12 mouse cellular contexts compared by ENCODE assay signal in genomic region chr6:128467298-128467697, GRCm38 (mm10). TPM values are rescaled to one million over a fixed set of nuclear protein-coding genes. Genes with fewer than 3 reads are reported as not detected.
A peak's percentile ranks its signal among the peaks of the same experiment; 100 is the strongest.
DNase-seq lines count a peak whose midpoint lies in the region; ATAC-seq and TF ChIP-seq lines count a peak whose summit lies in the region.
"Had no signal": no experiment of that assay in that cellular context is flagged by ENCODE, and none has a peak within 500 bp of the region (broad histone marks: within the 10 kb centered on the region; RNA-seq: fewer than 3 reads in every experiment).

No protein-coding gene starts in this region.

- H3K27ac ChIP-seq in lung, postnatal 0 days (ENCODE audit: low read length): no peak overlapping the region
- no peak overlapping the region; the same call in 1 of the 2 replicates for H3K27ac ChIP-seq in ES-E14 (ENCODE audit: insufficient read depth, low read depth, low read length, poor library complexity, severe bottlenecking)
- H3K27ac ChIP-seq: embryonic facial prominence, embryonic 10.5 days; liver, embryonic 15.5 days had no signal

- H3K4me3 ChIP-seq in lung, postnatal 0 days (ENCODE audit: low read depth, low read length): no peak overlapping the region
- no peak overlapping the region for H3K4me3 ChIP-seq in lung, adult 2 months (replicated peaks; ENCODE audit: extremely low read depth, low read depth, low read length)
- H3K4me3 ChIP-seq in ES-E14 (ENCODE audit: insufficient read depth in 1 of 2, low read depth in 1 of 2, low read length in 2 of 2, poor library complexity in 1 of 2, severe bottlenecking in 1 of 2): no peak overlapping the region
- H3K4me3 ChIP-seq: embryonic facial prominence, embryonic 10.5 days; liver, embryonic 15.5 days had no signal

- H3K36me3 ChIP-seq in lung, postnatal 0 days (ENCODE audit: insufficient read depth, low read length): no peaks in the 10 kb centered on the region
- no peaks in the 10 kb centered on the region for H3K36me3 ChIP-seq in ES-E14 (ENCODE audit: control insufficient read depth, insufficient read depth, low read length, poor library complexity, severe bottlenecking)
- H3K36me3 ChIP-seq: embryonic facial prominence, embryonic 10.5 days; liver, embryonic 15.5 days had no signal

- 46% methylated on average over 2 of the region's 2 CpGs for WGBS in lung, postnatal 0 days
- WGBS in lung, adult 2 months: 43% methylated on average over 2 of the region's 2 CpGs

- TF ChIP-seq EP300 in lung, postnatal 0 days (IDR thresholded peaks at IDR 0.05): no peak

- H3K4me1 ChIP-seq in lung, postnatal 0 days (ENCODE audit: insufficient read depth, low read depth, low read length): no peaks in the 10 kb centered on the region
- H3K4me1 ChIP-seq in lung, adult 2 months (ENCODE audit: control insufficient read depth, insufficient read depth, low read length): no peaks in the 10 kb centered on the region
- H3K4me1 ChIP-seq in ES-E14 (ENCODE audit: control insufficient read depth in 2 of 2, insufficient read depth in 2 of 2, low read length in 2 of 2, poor library complexity in 1 of 2): peaks cover 13% of the 10 kb centered on the region in 2 experiments

- peak; percentile 39 for TF ChIP-seq CTCF in lung, postnatal 0 days (IDR thresholded peaks at IDR 0.05)
- no peak for TF ChIP-seq CTCF in lung, adult 2 months (IDR thresholded peaks at IDR 0.05; ENCODE audit: insufficient read depth, low read length)

- H3K27me3 ChIP-seq in lung, postnatal 0 days (replicated peaks; ENCODE audit: insufficient read depth, low read length): no peaks in the 10 kb centered on the region
- H3K27me3 ChIP-seq: liver, embryonic 15.5 days had no signal

- peak; percentile 28 for DNase-seq in embryo, embryonic 11 days
- DNase-seq in embryo, embryonic 9.5 days (ENCODE audit: extremely low spot score): no peak
- peak; percentile 8 for DNase-seq in lung, postnatal 0 days (ENCODE audit: low spot score)
- no peak for DNase-seq in lung, adult 2 months
- DNase-seq in ES-E14 (ENCODE audit: low read depth, low spot score): peak; percentile 76
- peak; percentile 44 for DNase-seq in c-Kit-positive CD71-positive TER-119-negative erythroid progenitor cells, embryonic 14.5 days (ENCODE audit: low read depth)
- DNase-seq in gastrocnemius, adult 18-20 months (ENCODE audit: low spot score): no peak
- DNase-seq in spleen, postnatal 14 days (ENCODE audit: low spot score in 2 of 2): no peak
- DNase-seq: heart, postnatal 14 days had no signal

- no peak overlapping the region for H3K9ac ChIP-seq in lung, postnatal 0 days (replicated peaks; ENCODE audit: low read depth)
- H3K9ac ChIP-seq in ES-E14 (ENCODE audit: insufficient read depth, low read depth, low read length, poor library complexity, severe bottlenecking): no peak overlapping the region
- H3K9ac ChIP-seq: liver, embryonic 15.5 days had no signal

- H3K4me2 ChIP-seq in lung, postnatal 0 days (replicated peaks; ENCODE audit: low read depth, low read length): no peak overlapping the region
- H3K4me2 ChIP-seq: liver, embryonic 15.5 days had no signal

- TF ChIP-seq POLR2A in lung, adult 2 months (IDR thresholded peaks at IDR 0.05; ENCODE audit: borderline replicate concordance, extremely low read depth, low read depth, low read length): no peak

- ATAC-seq in lung, postnatal 0 days: no peak

- in situ Hi-C loops in ES-E14 (cut with MboI; ENCODE audit: low sequenced_read_pairs in 2 of 2, unreplicated experiment in 2 of 2): no loop called here

- H3K9me3 ChIP-seq in lung, postnatal 0 days (ENCODE audit: low read length): no peaks in the 10 kb centered on the region
- H3K9me3 ChIP-seq in ES-E14 (ENCODE audit: control insufficient read depth, insufficient read depth, low read depth, low read length): no peaks in the 10 kb centered on the region
- H3K9me3 ChIP-seq: embryonic facial prominence, embryonic 10.5 days; liver, embryonic 15.5 days had no signal

TF ChIP-seq in ES-E14, 5 proteins besides CTCF, POLR2A, EP300 and RAD21:
- TF ChIP-seq HCFC1 (IDR thresholded peaks at IDR 0.05; ENCODE audit: borderline replicate concordance, insufficient read depth, low read length) (no peak), ZNF384 (IDR thresholded peaks at IDR 0.05; ENCODE audit: low read depth, low read length) (no peak), MAFK (IDR thresholded peaks at IDR 0.05; ENCODE audit: insufficient read depth, low read depth, low read length) (no peak), CHD2 (IDR thresholded peaks at IDR 0.05; ENCODE audit: low read depth, low read length) (no peak), ZC3H11A (IDR thresholded peaks at IDR 0.05; ENCODE audit: borderline replicate concordance, low read depth, low read length) (no peak)

RNA-seq across cellular contexts. Expression of gene Fkbp4, which starts 28.8 kb away (rescaled TPM):
- 156 and 165 TPM in 2 replicates for polyA plus RNA-seq in lung, postnatal 0 days (2015; fragmentation: Nextera tagmentation; extraction: Ambion mirVana)
- 85.8 and 106 TPM in 2 replicates for polyA plus RNA-seq in lung, adult 2 months (2012; rRNA removed)
- total RNA-seq in ES-E14 (2012; rRNA removed): 396 and 408 TPM in 2 replicates
- total RNA-seq in gastrocnemius, adult 18-20 months (2021): 100 to 1,000 TPM; 112 to 113 TPM

RNA-seq across cellular contexts. Expression of gene Itfg2, which starts 42.6 kb away (rescaled TPM):
- 16.4 and 19.8 TPM in 2 replicates for polyA plus RNA-seq in lung, postnatal 0 days (2015; fragmentation: Nextera tagmentation; extraction: Ambion mirVana)
- 22.6 and 31.5 TPM in 2 replicates for polyA plus RNA-seq in lung, adult 2 months (2012; rRNA removed)
- 33.4 and 38.3 TPM in 2 replicates for total RNA-seq in ES-E14 (2012; rRNA removed)
- 10 to 100 TPM; 16.4 to 19.9 TPM for total RNA-seq in gastrocnemius, adult 18-20 months (2021)

RNA-seq across cellular contexts. Expression of gene Pzp, which starts 59.2 kb away (rescaled TPM):
- polyA plus RNA-seq in lung, postnatal 0 days (2015; fragmentation: Nextera tagmentation; extraction: Ambion mirVana): 0.14 and 0.35 TPM in 2 replicates
- polyA plus RNA-seq in lung, adult 2 months (2012; rRNA removed): 0.31 and 0.54 TPM in 2 replicates
- 1.7 and 2.5 TPM in 2 replicates for total RNA-seq in ES-E14 (2012; rRNA removed)
- total RNA-seq in gastrocnemius, adult 18-20 months (2021): under 1 TPM; 0.09 to 0.83 TPM
- total RNA-seq: layer of hippocampus, adult 8-10 months had no signal
- polyA plus RNA-seq: embryonic facial prominence, embryonic 10.5 days had no signal

Comparison
In these comparisons a context has a peak if more than half of its experiments do, and no peak if none do; other contexts are left out.
1. DNase-seq: peak in embryo, embryonic 11 days (single experiment), lung, postnatal 0 days (single experiment), ES-E14 (single experiment) and c-Kit-positive CD71-positive TER-119-negative erythroid progenitor cells, embryonic 14.5 days (single experiment); none in embryo, embryonic 9.5 days (single experiment), lung, adult 2 months (single experiment), gastrocnemius, adult 18-20 months (single experiment) and spleen, postnatal 14 days (0 of 2).